Mouse (Mus musculus): ENCODE measurements at regions not wholly inside any gene's neighbourhood (a gene's known extent, or its start where the extent isn't known, plus 50 kb on each side); places are given as distances from the start of the nearest gene placed in this dataset.

DNA sequence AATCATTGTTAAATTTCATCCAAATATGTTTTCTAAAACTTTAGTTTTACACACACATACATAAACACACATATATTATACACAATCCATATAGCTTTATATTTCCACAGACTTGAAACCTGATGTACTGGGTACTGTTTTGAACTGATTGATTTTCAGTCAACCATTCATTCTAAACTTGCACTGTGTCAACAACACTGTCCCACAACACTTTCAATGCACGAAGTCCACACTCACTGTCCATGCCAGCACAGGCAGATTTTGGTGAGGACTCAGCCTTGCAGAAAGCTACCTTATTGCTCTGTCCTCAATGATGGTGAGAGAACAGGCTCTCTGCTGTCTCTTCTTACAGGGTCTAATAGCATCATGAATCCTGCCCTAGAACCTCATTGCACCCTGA is 127.3 kb downstream of the Olfr721-ps1 start:
- TF ChIP-seq CTCF (IDR thresholded peaks at IDR 0.05) (no peak), EP300 (IDR thresholded peaks at IDR 0.05) (no peak)

Measured in lung, postnatal 0 days (tissue).